ENCODE assay signal across 20 mouse cellular contexts in the genomic region with DNA sequence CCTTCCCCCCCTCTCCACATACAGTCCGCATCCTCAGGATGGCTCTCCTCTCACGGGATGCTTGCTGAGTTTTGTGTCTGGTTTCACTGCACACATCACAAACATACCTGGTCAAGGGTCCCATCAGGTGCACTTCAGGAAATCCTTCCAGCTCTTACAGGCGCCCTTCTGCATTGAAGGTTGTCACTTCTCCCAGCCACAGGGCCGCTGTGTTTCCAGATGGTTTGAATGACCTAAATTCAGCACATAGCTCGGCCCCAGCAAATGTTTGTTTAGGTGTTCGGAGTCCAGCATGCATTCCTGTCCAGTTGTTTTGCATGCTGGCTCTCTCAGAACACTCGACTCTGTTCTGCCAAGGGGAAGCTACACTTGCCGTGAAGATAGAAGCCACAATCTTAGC.
"Had no signal": no experiment of that assay in that cellular context is flagged by ENCODE, and none has a peak within 500 bp of the region (broad histone marks: within the 10 kb centered on the region; RNA-seq: fewer than 3 reads in every experiment).

No protein-coding gene starts in this region.

- H3K4me1 ChIP-seq: megakaryocyte, embryonic 14.5 days had no signal

- H3K4me2 ChIP-seq: kidney, embryonic 15.5 days; lung, embryonic 14.5 days; midbrain, embryonic 13.5 days; neural tube, embryonic 13.5 days; stomach, embryonic 15.5 days had no signal

- H3K36me3 ChIP-seq: kidney, embryonic 15.5 days; midbrain, embryonic 13.5 days; neural tube, embryonic 13.5 days; stomach, embryonic 15.5 days had no signal

- H3K4me3 ChIP-seq: kidney, embryonic 15.5 days; left cerebral cortex, adult 2 months; megakaryocyte, embryonic 14.5 days; midbrain, embryonic 10.5 days; midbrain, embryonic 13.5 days; myocyte; neural tube, embryonic 13.5 days; stomach, embryonic 15.5 days had no signal

- H3K27ac ChIP-seq: kidney, embryonic 15.5 days; left cerebral cortex, adult 2 months; midbrain, embryonic 10.5 days; midbrain, embryonic 13.5 days; neural tube, embryonic 13.5 days; stomach, embryonic 15.5 days had no signal

- H3K27me3 ChIP-seq: kidney, embryonic 15.5 days; megakaryocyte, embryonic 14.5 days; midbrain, embryonic 13.5 days; neural tube, embryonic 13.5 days; stomach, embryonic 15.5 days had no signal

- H3K9ac ChIP-seq: kidney, embryonic 15.5 days; lung, embryonic 14.5 days; midbrain, embryonic 13.5 days; neural tube, embryonic 13.5 days; stomach, embryonic 15.5 days had no signal

- DNase-seq: kidney, adult 8-10 months; kidney, postnatal 10 days; kidney, postnatal 36 days; layer of hippocampus, postnatal 36 days; lung, embryonic 14.5 days; retina, postnatal 1 day; right cerebral cortex, postnatal 25 days; spleen, adult 18-20 months; thymus, postnatal 36 days had no signal

- ATAC-seq: intestine, postnatal 0 days; lung, postnatal 0 days; midbrain, embryonic 13.5 days; midbrain, embryonic 16.5 days had no signal

- H3K9me3 ChIP-seq: kidney, embryonic 15.5 days; midbrain, embryonic 10.5 days; midbrain, embryonic 13.5 days; neural tube, embryonic 13.5 days; stomach, embryonic 15.5 days had no signal
